In genomic region chr19:36238536-36238935, GRCm38 (mm10) we compare ENCODE assay signal across 26 mouse cellular contexts.
"Had no signal": no experiment of that assay in that cellular context is flagged by ENCODE, and none has a peak within 500 bp of the region (broad histone marks: within the 10 kb centered on the region; RNA-seq: fewer than 3 reads in every experiment).

No protein-coding gene starts in this region.

- H3K4me1 ChIP-seq: hindbrain, embryonic 10.5 days; hindbrain, embryonic 12.5 days; intestine, embryonic 15.5 days; limb, embryonic 13.5 days; limb, embryonic 15.5 days had no signal

- DNase-seq: forebrain, postnatal 0 days; gastrocnemius, postnatal 14 days; gastrocnemius, postnatal 36 days; heart, adult 2 months; heart, postnatal 14 days; heart, postnatal 36 days; kidney, adult 18-20 months; kidney, adult 8-10 months; kidney, postnatal 10 days; kidney, postnatal 25 days; kidney, postnatal 4 days; layer of hippocampus, adult 9-11 months; layer of hippocampus, postnatal 36 days; left cerebral cortex, postnatal 4 days had no signal

- H3K27ac ChIP-seq: heart, adult 2 months; heart, embryonic 15.5 days; hindbrain, embryonic 10.5 days; hindbrain, embryonic 12.5 days; hindbrain, embryonic 14.5 days; intestine, embryonic 15.5 days; layer of hippocampus, adult 2 months; limb, embryonic 13.5 days; limb, embryonic 15.5 days had no signal

- H3K36me3 ChIP-seq: heart, embryonic 13.5 days; heart, embryonic 15.5 days; hindbrain, embryonic 10.5 days; hindbrain, embryonic 12.5 days; intestine, embryonic 15.5 days; limb, embryonic 13.5 days; limb, embryonic 15.5 days had no signal

- ATAC-seq: forebrain, postnatal 0 days; hindbrain, embryonic 16.5 days; inflammation-experienced regulatory T-cells, adult 6 months; intestine, embryonic 15.5 days; intestine, postnatal 0 days had no signal

- H3K4me3 ChIP-seq: heart, adult 2 months; heart, embryonic 13.5 days; heart, embryonic 15.5 days; hindbrain, embryonic 10.5 days; hindbrain, embryonic 12.5 days; intestine, embryonic 15.5 days; layer of hippocampus, adult 2 months; limb, embryonic 13.5 days; limb, embryonic 15.5 days had no signal

- H3K27me3 ChIP-seq: heart, embryonic 13.5 days; heart, embryonic 15.5 days; hindbrain, embryonic 12.5 days; intestine, embryonic 15.5 days; limb, embryonic 13.5 days; limb, embryonic 15.5 days had no signal
